Mouse (Mus musculus) layer of hippocampus, adult 8-10 months (tissue): ENCODE results near the gene Mrtfa. TPM values are rescaled to one million over a fixed set of nuclear protein-coding genes. Genes with fewer than 3 reads are reported as not detected.
A peak's percentile ranks its signal among the peaks of the same experiment; 100 is the strongest.

ENCODE experiments used
- DNase-seq, 2 experiments: peaks; one replicate each; pipeline ENCODE4 v3.0.0; 2022; ENCODE audit warnings: low spot score in 2 of 2
- total RNA-seq, 4 experiments: library from RNA; stranded (reverse); gene quantifications; 2 replicates each; pipeline ENCODE4 v1.2.4; 2022

The Mrtfa gene
- total RNA-seq, 4 experiments from 2014 or later, result 79.9 to 100 (median 95.9) TPM

DNA sequence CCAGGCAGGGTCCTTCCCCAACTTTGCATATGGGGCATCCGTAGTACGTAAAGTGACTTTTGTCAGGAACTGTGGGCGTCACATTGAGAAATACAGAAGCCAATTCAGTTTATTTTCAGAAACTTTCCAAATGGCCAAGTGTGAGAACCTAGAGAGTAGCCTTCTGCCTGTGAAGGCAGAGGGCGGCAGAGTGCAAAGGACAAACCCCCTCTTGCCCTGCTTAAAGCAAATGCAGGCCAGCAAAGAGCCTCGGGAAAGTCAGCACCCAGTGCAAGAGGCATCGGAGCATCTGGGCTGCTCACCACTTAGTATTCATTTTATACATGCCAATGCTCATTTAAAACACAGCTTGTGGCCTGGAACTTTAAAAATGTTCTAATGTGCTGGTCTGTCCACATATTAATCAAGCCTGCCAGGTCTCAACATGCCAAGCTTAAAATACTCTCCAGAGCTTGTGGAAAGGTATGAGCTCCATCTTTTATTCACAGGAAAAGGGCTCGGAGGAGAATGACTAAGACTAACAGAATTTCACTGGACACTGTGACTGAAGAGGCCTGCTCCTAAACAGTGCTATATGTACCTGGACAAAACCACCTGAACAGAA, 31.9 kb downstream of the Mrtfa start:
- no peak for DNase-seq

DNA sequence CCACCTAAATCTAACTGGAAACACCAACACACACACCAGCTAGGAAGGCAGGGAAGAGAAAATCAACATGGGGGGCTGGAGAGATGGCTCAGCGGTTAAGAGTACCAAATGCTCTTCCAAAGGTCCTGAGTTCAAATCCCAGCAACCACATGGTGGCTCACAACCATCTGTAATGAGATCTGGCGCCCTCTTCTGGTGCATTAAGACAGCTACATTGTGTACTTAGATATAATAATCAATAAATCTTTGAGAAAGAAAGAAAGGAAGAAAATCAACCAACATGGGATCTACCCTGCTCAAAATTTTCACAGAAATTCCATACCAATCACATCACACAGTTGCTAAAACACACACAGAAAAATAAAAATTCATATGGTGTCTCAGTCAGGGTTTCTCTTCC, 34.1 kb downstream of the Mrtfa start:
- DNase-seq, result no peak

- DNase-seq, result no peak
These were observed 34.7 kb downstream of the Mrtfa start for GRCm38 (mm10) chr15:81155845-81156244.

DNA sequence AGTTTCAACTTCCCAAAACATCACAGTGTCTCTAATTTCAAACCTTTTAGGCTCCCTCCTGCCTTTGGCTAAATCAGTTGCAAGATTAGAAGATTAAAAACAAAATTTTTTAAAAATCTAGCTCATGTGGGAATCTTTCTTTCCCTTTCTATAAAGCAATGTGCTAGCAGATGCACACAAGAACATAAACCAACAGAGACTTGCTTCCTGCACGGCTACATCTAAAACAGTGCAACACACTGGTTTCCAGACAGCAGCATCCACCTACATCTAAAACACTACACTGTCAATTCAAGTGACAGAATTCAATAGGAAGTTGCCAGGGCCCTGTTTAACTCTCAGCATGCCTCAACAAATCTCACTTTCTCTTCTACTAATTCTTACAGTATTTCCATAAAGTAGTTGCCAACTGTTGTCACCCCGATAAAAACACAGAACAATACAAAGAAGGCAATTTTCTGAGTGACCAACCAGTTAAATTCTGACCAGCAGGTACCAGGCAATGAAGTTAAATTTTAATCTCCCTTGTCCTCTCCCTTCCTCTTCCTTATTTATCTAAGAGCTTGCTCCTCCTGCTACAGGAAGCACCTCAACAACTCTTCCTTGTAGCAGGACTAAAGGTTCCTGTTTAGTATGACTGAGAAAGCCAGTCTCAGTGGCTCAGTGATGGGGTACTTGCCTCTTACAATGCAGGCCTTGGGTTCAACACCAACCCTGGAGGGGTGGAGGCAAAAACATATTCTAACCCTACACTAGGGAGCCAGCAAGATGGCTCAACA, 35.5 kb downstream of the Mrtfa start:
- DNase-seq, result no peak

GRCm38 (mm10) chr15:81141956-81142576, 48.5 kb downstream of the Mrtfa start:
- no peak for DNase-seq

GRCm38 (mm10) chr15:81140004-81140403, 50.6 kb downstream of the Mrtfa start:
- DNase-seq, result no peak

- DNase-seq, result no peak
These were observed 53.3 kb downstream of the Mrtfa start for GRCm38 (mm10) chr15:81137298-81137697.

GRCm38 (mm10) chr15:81133781-81134180, 56.8 kb downstream of the Mrtfa start:
- DNase-seq, result no peak

- DNase-seq, result no peak
These were observed 59.4 kb downstream of the Mrtfa start for GRCm38 (mm10) chr15:81131152-81131551.

DNA sequence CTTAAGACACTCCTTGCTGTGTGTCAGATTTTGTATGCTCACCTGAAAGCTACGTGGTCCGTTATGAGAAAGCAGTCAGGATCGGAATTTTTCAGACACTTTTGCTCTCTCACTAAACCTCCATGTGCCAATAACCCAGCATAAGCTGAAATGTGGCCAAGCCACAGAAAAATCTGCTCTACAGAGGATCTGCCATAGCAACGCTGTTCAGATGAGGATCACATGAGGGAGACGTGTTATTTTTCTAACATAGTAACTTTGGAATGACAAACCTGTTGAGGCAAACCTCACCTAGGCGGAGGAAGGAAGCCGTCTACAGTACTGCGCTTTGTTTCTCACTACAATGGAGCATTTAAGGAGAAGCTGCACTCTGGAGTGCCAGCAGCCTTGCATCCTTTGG, 60.6 kb downstream of the Mrtfa start:
- DNase-seq, result peak; percentile 40 to 60

- DNase-seq, result no peak
These were observed 62.3 kb downstream of the Mrtfa start for GRCm38 (mm10) chr15:81128155-81128838.

DNA sequence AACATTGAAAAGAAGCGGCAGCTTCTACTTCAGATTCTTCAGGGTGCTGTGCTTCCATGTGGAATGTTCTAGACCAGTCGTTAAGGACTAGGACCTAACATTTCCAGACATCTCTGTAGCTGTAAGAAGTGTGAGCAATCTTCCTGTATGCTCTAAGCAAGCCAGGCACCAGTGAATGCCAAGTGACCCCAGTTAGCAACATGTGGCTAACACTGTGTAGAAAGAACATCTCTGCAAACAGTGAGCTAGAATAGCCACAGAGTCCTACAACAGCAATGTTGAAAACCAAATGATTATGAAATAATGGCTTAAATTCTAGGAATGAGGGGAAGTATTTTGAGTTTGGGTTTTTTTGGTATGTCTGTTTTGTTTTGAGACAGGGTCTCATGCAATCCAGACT, 66.3 kb downstream of the Mrtfa start:
- no peak for DNase-seq

- DNase-seq, result no peak
These were observed 67.4 kb downstream of the Mrtfa start for GRCm38 (mm10) chr15:81123122-81123521.

DNA sequence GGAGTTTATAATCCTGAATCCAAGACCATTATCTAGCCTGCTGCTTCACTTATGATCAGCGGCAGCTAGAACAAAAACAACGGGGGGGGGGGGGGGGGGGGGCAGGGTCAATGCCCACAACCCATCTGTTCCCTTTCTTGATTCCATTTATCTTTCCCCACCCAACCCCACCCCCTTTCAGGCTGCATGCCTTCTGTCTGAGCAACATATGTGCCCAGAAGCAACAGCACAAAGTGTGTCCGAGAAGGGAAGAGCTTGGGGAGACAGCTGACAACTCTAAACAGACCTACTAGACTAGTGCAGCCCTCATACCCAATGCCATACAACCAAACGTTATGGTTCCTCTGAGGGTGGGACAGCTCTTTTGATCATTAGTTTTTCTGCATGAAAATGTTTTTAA, 68.0 kb downstream of the Mrtfa start:
- no peak for DNase-seq

DNA sequence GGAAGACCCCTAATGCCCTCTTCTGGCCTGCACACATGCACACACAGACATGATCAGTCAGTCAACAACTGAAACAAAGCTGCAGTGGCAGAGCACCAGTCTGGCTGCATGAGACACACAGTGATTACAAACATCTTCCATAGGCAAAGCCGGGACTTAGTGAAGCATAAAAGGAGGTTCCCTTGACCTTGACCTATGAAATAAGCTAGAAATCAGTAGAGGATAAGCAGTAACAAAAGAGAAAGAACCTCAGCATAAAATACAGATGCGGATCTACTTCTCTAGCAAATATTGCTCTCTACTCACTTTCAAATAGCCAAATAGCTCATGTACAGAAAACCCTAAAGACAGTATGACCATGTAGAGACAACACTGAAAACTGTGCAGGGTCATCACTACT, 68.5 kb downstream of the Mrtfa start:
- no peak for DNase-seq

GRCm38 (mm10) chr15:81120946-81121345, 69.6 kb downstream of the Mrtfa start:
- no peak for DNase-seq

GRCm38 (mm10) chr15:81120140-81120539, 70.4 kb downstream of the Mrtfa start:
- no peak for DNase-seq

DNA sequence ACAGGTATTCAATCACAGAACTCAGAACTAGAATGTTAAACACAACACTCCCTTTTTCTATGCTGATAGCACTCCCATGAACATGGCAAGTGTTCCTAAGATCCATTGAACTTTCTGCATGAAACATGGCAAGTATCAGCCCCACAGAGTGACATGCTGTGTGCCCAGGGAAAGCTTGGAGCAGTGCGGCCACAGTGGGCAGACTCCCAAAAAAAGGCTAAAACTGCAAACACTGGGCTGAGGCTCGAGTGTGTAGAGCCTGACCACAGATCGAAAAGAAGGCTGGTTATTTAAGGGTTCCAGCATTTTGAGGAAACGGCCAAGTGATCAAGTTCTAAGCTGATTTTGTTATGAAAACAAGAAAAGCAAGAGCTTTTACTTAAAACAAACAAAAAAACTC, 72.3 kb downstream of the Mrtfa start:
- DNase-seq, result no peak

- no peak for DNase-seq
These were observed 78.0 kb downstream of the Mrtfa start for GRCm38 (mm10) chr15:81112589-81112988.

DNA sequence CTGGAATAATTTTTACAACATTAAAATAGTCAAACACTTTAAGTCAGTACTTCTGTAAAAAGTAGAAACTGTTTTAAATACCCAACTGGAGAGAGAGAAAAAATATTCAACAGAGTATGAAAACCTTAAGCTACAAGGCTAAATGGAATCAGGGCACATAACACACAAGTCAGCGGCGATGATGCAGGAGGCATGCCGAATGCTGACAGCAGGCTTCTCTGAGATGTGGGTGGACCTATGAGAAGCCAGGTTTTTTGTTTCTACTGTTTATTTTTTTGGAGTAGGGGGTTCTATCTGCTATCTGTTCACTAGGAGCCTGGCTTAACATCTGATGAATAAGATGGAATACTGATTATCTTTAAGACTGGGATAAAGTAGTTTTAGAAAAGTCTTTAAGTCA, 80.2 kb downstream of the Mrtfa start:
- DNase-seq, result no peak

- peak; percentile 57 to 73 for DNase-seq
These were observed 84.6 kb downstream of the Mrtfa start for GRCm38 (mm10) chr15:81105962-81106361.
